Mouse (Mus musculus) Patski (cell line): Measurements from ENCODE around the gene Rftn2. TPM values are rescaled to one million over a fixed set of nuclear protein-coding genes. Genes with fewer than 3 reads are reported as not detected.
A peak's percentile ranks its signal among the peaks of the same experiment; 100 is the strongest.

ENCODE experiments used
- ATAC-seq: fragments of 100-300 bp; one replicate; pipeline ENCODE4 v1.8.0; 2021
- CTCF ChIA-PET: fragments of 350-600 bp; sonication (Branson Sonifier 250); formaldehyde crosslinking; loops from one replicate; lab custom pipeline; 2022; ENCODE audit warnings: inconsistent platforms; lab: Charles Lee
- POLR2A ChIA-PET: fragments of 350-600 bp; sonication (Branson Sonifier 250); formaldehyde crosslinking; loops from one replicate; lab custom pipeline; 2022; ENCODE audit warnings: antibody characterized with exemption, inconsistent platforms; lab: Charles Lee
- DNase-seq: peaks from one replicate; pipeline ENCODE4 v3.0.0-alpha.2; 2011; ENCODE audit warnings: low read depth, low spot score
- H3K27me3 ChIP-seq: fragments of 371-371 bp; one replicate; pipeline ENCODE4 v1.5.1; 2021
- CTCF ChIP-seq: fragments of 100-300 bp; IDR thresholded peaks from one replicate; pipeline ENCODE4 v1.5.1; 2021
- in situ Hi-C: fragments of 300-500 bp; cut with MboI; formaldehyde crosslinking; loops from 3 replicates; pipeline ENCODE4 v1.11.1; 2018; ENCODE audit warnings: low pct_unique_long_range_greater_than_20kb, mixed read lengths
- polyA plus RNA-seq: library from polyadenylated mRNA; unstranded; gene quantifications from one replicate; pipeline ENCODE4 v1.2.3, GENCODE M21; 2021

The Rftn2 gene
- polyA plus RNA-seq, 1 experiment from 2014 or later: 3.8 TPM

GRCm38 (mm10) chr1:55160831-55161638 lies 65.5 kb downstream of the Rftn2 start:
- TF ChIP-seq CTCF: no peak
- POLR2A ChIA-PET: no interaction called here
- in situ Hi-C loops: no loop called here
- H3K27me3 ChIP-seq: no peaks in the 10 kb centered on the region
- DNase-seq: peak; percentile 20
- ATAC-seq: no peak
- CTCF ChIA-PET: interaction anchor here (0.9 kb wide), 1 partner anchor 9 kb away, joined by 3 read pairs; no protein-coding TSS in a partner anchor

DNA sequence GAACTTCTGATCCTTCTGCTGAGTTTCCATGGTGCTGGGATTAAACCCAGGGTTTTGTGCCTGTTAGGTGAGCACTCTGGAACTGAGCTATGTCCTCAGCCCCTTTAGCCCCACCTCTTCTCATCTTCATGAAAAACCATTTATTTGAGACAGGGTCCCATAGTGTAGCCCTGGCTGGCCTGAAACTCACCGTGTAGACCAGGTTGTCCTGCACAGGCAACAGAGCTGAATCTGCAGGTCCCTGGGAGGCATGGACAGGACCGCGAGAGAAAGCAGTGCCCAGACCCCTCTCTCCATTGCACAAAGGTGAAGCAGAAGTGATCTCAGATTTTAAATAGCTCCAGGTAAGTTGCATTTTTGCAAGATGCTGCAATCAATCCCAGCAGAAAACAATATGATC lies 66.4 kb downstream of the Rftn2 start:
- H3K27me3 ChIP-seq: no peaks in the 10 kb centered on the region
- POLR2A ChIA-PET: no interaction called here
- CTCF ChIA-PET: interaction anchor here (1.1 kb wide), 1 partner anchor 92 kb away, joined by 3 read pairs; no protein-coding TSS in a partner anchor
- no peak for TF ChIP-seq CTCF
- in situ Hi-C loops: no loop called here
- ATAC-seq: no peak
- no peak for DNase-seq

GRCm38 (mm10) chr1:55158821-55159220 lies 67.8 kb downstream of the Rftn2 start:
- TF ChIP-seq CTCF: no peak
- ATAC-seq: no peak
- ChIA-PET POLR2A (interaction anchor here (0.8 kb wide), 1 partner anchor 22 kb away, joined by 6 read pairs; no protein-coding TSS in a partner anchor), CTCF (interaction anchor here (1.0 kb wide), 1 partner anchor 23 kb away, joined by 3 read pairs; no protein-coding TSS in a partner anchor)
- no peak for DNase-seq
- H3K27me3 ChIP-seq: no peaks in the 10 kb centered on the region
- in situ Hi-C loops: no loop called here

- ChIA-PET CTCF (no interaction called here), POLR2A (interaction anchor here (0.8 kb wide), 1 partner anchor 22 kb away, joined by 6 read pairs; no protein-coding TSS in a partner anchor)
- in situ Hi-C loops: no loop called here
- peak; percentile 73 for DNase-seq
- peak; percentile 86 for ATAC-seq
- no peak for TF ChIP-seq CTCF
- H3K27me3 ChIP-seq: no peaks in the 10 kb centered on the region
These were observed 68.4 kb downstream of the Rftn2 start for GRCm38 (mm10) chr1:55158211-55158610.

DNA sequence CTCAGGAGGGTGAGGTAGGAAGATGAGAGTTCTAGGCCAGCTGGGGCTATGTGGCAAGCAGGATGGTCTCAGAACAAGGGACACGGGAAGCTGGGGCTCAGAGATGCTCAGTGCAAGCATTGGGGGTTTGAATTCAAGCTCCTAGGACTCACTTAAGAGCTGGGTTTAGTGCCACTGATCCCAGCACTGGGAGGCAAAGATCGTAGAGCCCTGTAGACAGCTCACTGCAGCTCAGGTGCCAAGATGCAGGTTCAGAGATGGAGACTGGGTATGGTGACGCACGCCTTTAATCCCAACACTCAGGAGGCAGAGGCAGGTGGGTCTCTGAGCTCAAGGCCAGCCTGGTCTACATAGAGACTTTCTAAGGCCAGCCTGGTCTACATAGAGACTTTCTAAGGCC lies 69.3 kb downstream of the Rftn2 start:
- no peak for TF ChIP-seq CTCF
- DNase-seq (no peak), ATAC-seq (no peak)
- POLR2A ChIA-PET: no interaction called here
- CTCF ChIA-PET: interaction anchor here (0.7 kb wide), 1 partner anchor 72 kb away, joined by 3 read pairs; no protein-coding TSS in a partner anchor
- no peaks in the 10 kb centered on the region for H3K27me3 ChIP-seq
- in situ Hi-C loops: no loop called here

DNA sequence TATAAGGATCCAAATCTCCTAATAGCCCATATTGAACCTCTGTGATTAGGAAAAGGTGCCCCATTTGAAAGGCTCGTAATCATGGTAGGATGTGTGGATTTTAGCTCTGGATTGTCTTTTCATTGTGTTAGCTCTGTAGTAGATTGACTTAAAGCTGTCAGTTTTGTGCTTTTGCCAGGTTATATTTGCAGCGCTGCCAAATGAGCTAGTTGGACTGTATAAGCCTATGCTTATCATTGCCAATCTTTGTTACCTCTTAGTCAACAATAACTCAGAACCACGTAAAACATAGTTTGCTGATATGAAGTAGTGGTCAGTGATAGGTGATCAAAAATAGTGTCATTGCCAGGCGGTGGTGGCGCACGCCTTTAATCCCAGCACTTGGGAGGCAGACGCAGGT lies 81.0 kb downstream of the Rftn2 start:
- H3K27me3 ChIP-seq: no peaks in the 10 kb centered on the region
- ATAC-seq (no peak), DNase-seq (no peak)
- TF ChIP-seq CTCF: no peak
- in situ Hi-C loops: no loop called here
- ChIA-PET POLR2A (no interaction called here), CTCF (no interaction called here)

DNA sequence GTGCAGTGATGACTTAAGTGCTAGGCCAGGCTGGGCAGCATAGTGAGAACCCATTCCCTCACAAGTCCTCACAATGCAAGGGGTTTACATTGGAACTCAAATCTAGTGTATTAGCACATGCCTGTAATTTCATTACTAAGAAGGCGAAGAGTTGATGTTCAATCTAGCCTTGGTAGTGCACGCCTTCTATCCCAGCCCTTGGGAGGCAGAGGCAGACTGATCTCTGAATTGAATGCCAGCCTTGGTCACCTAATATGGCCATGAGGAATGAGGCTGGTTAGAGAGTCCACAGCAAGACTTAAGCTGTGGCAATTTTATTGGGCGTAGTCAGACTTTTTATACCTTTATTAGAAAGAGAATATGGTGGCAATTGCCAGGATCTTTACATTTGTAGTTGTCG lies 82.2 kb downstream of the Rftn2 start:
- in situ Hi-C loops: no loop called here
- ChIA-PET CTCF (no interaction called here), POLR2A (no interaction called here)
- DNase-seq: no peak
- no peaks in the 10 kb centered on the region for H3K27me3 ChIP-seq
- ATAC-seq: no peak
- TF ChIP-seq CTCF: no peak

DNA sequence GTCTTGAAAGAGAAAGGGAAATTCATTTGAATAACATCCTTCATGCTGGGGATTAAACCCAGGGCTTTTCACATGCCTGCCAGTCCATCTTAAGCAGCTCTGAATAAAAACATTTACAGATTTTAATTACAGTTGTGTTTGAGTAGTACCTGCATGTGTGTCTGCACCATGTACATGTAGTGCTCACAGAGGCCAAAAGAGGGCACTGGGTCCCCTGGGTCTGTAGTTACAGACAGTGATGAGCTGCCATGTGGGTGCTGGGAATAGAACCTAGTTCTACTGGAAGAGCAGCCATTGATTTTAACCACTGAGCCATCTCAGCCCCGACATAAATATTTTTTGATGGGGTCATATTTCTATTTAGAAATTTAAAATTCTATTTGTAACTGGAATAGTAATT lies 90.7 kb downstream of the Rftn2 start:
- CTCF ChIA-PET: interaction anchor here (1.3 kb wide), 2 partner anchors 21 to 104 kb away, joined by 3 read pairs; no protein-coding TSS in a partner anchor
- in situ Hi-C loops: no loop called here
- POLR2A ChIA-PET: interaction anchor here (0.6 to 1.2 kb wide), 2 partner anchors 23 to 59 kb away, joined by 3 to 6 read pairs; no protein-coding TSS in a partner anchor
- no peak for DNase-seq
- no peak for ATAC-seq
- no peaks in the 10 kb centered on the region for H3K27me3 ChIP-seq
- no peak for TF ChIP-seq CTCF

- ChIA-PET POLR2A (interaction anchor here (1.0 to 1.2 kb wide), 2 partner anchors 13 to 18 kb away, joined by 3 to 7 read pairs; no protein-coding TSS in a partner anchor), CTCF (interaction anchor here (1.3 kb wide), 1 partner anchor 14 kb away, joined by 4 read pairs; no protein-coding TSS in a partner anchor)
- no peaks in the 10 kb centered on the region for H3K27me3 ChIP-seq
- no peak for ATAC-seq
- no peak for TF ChIP-seq CTCF
- no peak for DNase-seq
- in situ Hi-C loops: no loop called here
These were observed 92.3 kb downstream of the Rftn2 start for GRCm38 (mm10) chr1:55134301-55134700.

- CTCF ChIA-PET: interaction anchor here (1.2 kb wide), 1 partner anchor 106 kb away, joined by 3 read pairs; no protein-coding TSS in a partner anchor
- no peak for TF ChIP-seq CTCF
- in situ Hi-C loops: no loop called here
- peak; percentile 4 for DNase-seq
- no peaks in the 10 kb centered on the region for H3K27me3 ChIP-seq
- POLR2A ChIA-PET: no interaction called here
- no peak for ATAC-seq
These were observed 93.4 kb downstream of the Rftn2 start for GRCm38 (mm10) chr1:55133173-55133572.

GRCm38 (mm10) chr1:55132308-55132707 lies 94.3 kb downstream of the Rftn2 start:
- TF ChIP-seq CTCF: no peak
- no peaks in the 10 kb centered on the region for H3K27me3 ChIP-seq
- POLR2A ChIA-PET: interaction anchor here (0.6 kb wide), 1 partner anchor 16 kb away, joined by 3 read pairs; no protein-coding TSS in a partner anchor
- in situ Hi-C loops: no loop called here
- ATAC-seq: no peak
- CTCF ChIA-PET: interaction anchor here (1.2 kb wide), 1 partner anchor 107 kb away, joined by 3 read pairs; no protein-coding TSS in a partner anchor
- DNase-seq: no peak
